Mouse (Mus musculus): ENCODE data around the gene Vta1. TPM values are rescaled to one million over a fixed set of nuclear protein-coding genes. Genes with fewer than 3 reads are reported as not detected.

The Vta1 gene
- polyA plus RNA-seq, 1 experiment: 77.7 TPM

DNA sequence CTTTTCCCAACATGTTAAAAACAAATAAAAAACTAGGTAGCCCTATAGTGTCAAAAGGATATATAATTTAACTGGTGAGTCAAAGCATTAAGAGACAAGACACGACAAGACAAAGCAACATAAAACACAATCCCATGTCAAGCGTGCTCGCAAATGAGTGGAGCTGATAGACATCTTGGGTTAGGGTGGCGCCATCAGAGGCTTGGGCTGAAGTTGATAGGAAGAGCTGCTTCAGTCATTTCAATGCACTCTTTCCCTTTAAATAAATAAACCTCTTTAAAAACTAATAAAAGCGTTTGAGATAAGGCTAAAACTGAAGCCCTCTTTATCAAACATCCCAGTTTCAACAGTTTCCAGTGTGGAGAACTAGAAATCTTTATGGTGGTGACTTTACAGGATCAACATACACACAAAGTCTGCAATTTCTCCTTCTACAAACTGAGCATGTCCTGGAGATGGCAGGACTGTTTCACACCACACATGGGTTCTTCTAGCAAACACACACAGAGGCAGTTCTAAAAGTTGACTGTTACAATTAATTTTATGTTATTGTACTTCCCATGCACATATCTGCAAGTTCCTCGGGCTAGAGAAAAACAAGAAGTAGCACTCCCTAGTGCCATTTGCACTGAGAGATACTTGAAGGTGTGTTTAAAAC is 16.4 kb downstream of the Vta1 start:
- 90% methylated on average over 6 of the region's 6 CpGs for WGBS
- H3K36me3 ChIP-seq (ENCODE audit: control insufficient read depth, insufficient read depth, low read length): no peaks in the 10 kb centered on the region
- H3K4me3 ChIP-seq (ENCODE audit: insufficient read depth, low read depth, low read length): no peak overlapping the region
- H3K4me1 ChIP-seq (ENCODE audit: control insufficient read depth, insufficient read depth, low read length): no peaks in the 10 kb centered on the region; the same call in 1 of the 2 replicates
- no peak for TF ChIP-seq POLR2A (IDR thresholded peaks at IDR 0.05; ENCODE audit: low read depth, low read length)
- TF ChIP-seq CTCF (conservative IDR thresholded peaks at IDR 0.05; ENCODE audit: insufficient read depth, insufficient read length, low read depth, low read length): no peak
- no peak overlapping the region for H3K27ac ChIP-seq (ENCODE audit: insufficient read depth, low read depth, low read length)
- no peaks in the 10 kb centered on the region for H3K27me3 ChIP-seq (replicated peaks; ENCODE audit: control insufficient read depth, insufficient read depth, low read length)
- no peak for DNase-seq

DNA sequence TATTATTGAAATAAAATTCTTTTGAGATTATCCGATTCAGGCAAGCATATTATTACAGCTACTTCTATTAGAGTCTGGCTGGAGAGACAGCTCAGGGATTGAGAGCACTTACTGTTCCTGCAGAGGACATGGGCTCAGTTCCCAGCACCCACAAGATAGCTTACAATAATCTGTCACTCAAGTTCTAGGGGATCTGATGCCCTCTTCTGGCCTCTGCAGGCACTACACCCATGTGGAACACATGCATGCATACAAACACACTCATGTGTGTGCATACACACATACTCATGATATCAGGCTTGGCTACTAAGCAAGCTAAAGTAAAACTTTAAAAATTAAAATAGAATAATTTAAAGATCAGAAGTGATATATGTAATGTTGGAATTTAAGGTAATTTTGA is 19.7 kb downstream of the Vta1 start:
- H3K27ac ChIP-seq (ENCODE audit: insufficient read depth, low read depth, low read length): no peak overlapping the region
- DNase-seq: no peak
- no peaks in the 10 kb centered on the region for H3K36me3 ChIP-seq (ENCODE audit: control insufficient read depth, insufficient read depth, low read length)
- 96% methylated on average over 1 of the region's 1 CpGs for WGBS
- no peaks in the 10 kb centered on the region for H3K4me1 ChIP-seq (ENCODE audit: control insufficient read depth, insufficient read depth, low read length)
- TF ChIP-seq POLR2A (IDR thresholded peaks at IDR 0.05; ENCODE audit: low read depth, low read length): no peak
- TF ChIP-seq CTCF (conservative IDR thresholded peaks at IDR 0.05; ENCODE audit: insufficient read depth, insufficient read length, low read depth, low read length): no peak
- H3K27me3 ChIP-seq (replicated peaks; ENCODE audit: control insufficient read depth, insufficient read depth, low read length): no peaks in the 10 kb centered on the region
- no peak overlapping the region for H3K4me3 ChIP-seq (ENCODE audit: insufficient read depth, low read depth, low read length)

- H3K27me3 ChIP-seq (replicated peaks; ENCODE audit: control insufficient read depth, insufficient read depth, low read length): no peaks in the 10 kb centered on the region
- peaks cover 3% of the 10 kb centered on the region for H3K36me3 ChIP-seq (ENCODE audit: control insufficient read depth, insufficient read depth, low read length)
- DNase-seq: no peak
- H3K4me3 ChIP-seq (ENCODE audit: insufficient read depth, low read depth, low read length): no peak overlapping the region
- TF ChIP-seq CTCF (conservative IDR thresholded peaks at IDR 0.05; ENCODE audit: insufficient read depth, insufficient read length, low read depth, low read length): no peak
- no peak for TF ChIP-seq POLR2A (IDR thresholded peaks at IDR 0.05; ENCODE audit: low read depth, low read length)
- H3K27ac ChIP-seq (ENCODE audit: insufficient read depth, low read depth, low read length): no peak overlapping the region
- WGBS: 81% methylated on average over 2 of the region's 2 CpGs
- H3K4me1 ChIP-seq (ENCODE audit: control insufficient read depth, insufficient read depth, low read length): no peaks in the 10 kb centered on the region
Observed at GRCm38 (mm10) chr10:14666147-14666546, 39.2 kb downstream of the Vta1 start.

DNA sequence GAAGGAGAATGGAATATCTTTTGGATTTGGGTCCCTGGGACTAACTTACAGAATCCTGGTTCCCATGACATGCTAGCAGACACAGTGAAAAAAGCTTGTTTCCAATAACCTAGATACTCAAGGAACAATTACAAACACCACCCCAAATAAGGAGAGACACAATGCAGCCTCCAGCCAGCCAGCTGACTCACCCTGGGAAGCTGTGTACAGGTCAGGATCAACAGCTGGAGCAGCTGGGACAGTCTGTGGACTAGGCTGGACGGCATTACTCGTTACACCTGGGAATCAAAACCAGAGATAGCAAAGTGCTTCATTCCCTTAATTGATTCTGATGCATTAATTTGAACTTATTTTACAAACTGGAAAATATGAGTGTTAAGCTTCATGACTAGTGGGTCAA is 44.5 kb downstream of the Vta1 start:
- TF ChIP-seq POLR2A (IDR thresholded peaks at IDR 0.05; ENCODE audit: low read depth, low read length) (no peak), CTCF (conservative IDR thresholded peaks at IDR 0.05; ENCODE audit: insufficient read depth, insufficient read length, low read depth, low read length) (no peak)
- Histone ChIP-seq H3K27ac (ENCODE audit: insufficient read depth, low read depth, low read length) (no peak overlapping the region), H3K36me3 (ENCODE audit: control insufficient read depth, insufficient read depth, low read length) (no peaks in the 10 kb centered on the region; the same call in 1 of the 2 replicates), H3K4me3 (ENCODE audit: insufficient read depth, low read depth, low read length) (no peak overlapping the region), H3K4me1 (ENCODE audit: control insufficient read depth, insufficient read depth, low read length) (no peaks in the 10 kb centered on the region), H3K27me3 (replicated peaks; ENCODE audit: control insufficient read depth, insufficient read depth, low read length) (no peaks in the 10 kb centered on the region)
- 90% methylated on average over 2 of the region's 2 CpGs for WGBS
- no peak for DNase-seq

DNA sequence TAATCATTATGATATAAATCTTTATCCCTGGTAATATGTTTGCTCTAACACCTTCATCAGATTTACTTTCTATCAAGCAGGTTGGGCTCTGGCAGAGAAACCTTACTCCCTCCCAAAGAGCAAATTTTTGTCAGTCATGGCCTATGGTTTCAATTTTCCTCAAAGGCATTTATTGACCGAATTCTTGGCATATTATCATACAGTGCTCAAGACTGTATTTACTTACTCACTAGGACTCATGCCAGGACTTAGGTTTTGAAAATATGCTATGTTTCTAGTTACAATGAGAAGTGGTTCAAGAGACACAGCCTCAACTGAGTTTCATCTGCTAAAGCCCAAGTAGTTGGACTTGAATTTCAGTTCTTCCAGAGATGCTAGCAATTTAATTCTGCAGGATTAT is 65.7 kb downstream of the Vta1 start:
- DNase-seq: no peak

GRCm38 (mm10) chr10:14639043-14639442 is 66.3 kb downstream of the Vta1 start:
- H3K4me1 ChIP-seq (ENCODE audit: control insufficient read depth, insufficient read depth, low read length): no peaks in the 10 kb centered on the region
- no peak overlapping the region for H3K27ac ChIP-seq (ENCODE audit: insufficient read depth, low read depth, low read length)
- no peaks in the 10 kb centered on the region for H3K27me3 ChIP-seq (replicated peaks; ENCODE audit: control insufficient read depth, insufficient read depth, low read length)
- TF ChIP-seq CTCF (conservative IDR thresholded peaks at IDR 0.05; ENCODE audit: insufficient read depth, insufficient read length, low read depth, low read length) (no peak), POLR2A (IDR thresholded peaks at IDR 0.05; ENCODE audit: low read depth, low read length) (no peak)
- no peak for DNase-seq
- H3K4me3 ChIP-seq (ENCODE audit: insufficient read depth, low read depth, low read length): no peak overlapping the region
- WGBS: 87% methylated on average over 4 of the region's 4 CpGs
- no peaks in the 10 kb centered on the region for H3K36me3 ChIP-seq (ENCODE audit: control insufficient read depth, insufficient read depth, low read length)

More for the DNA sequence above, 65.7 kb downstream of the Vta1 start:
- Histone ChIP-seq H3K27me3 (replicated peaks; ENCODE audit: control insufficient read depth, insufficient read depth, low read length) (no peaks in the 10 kb centered on the region), H3K27ac (ENCODE audit: insufficient read depth, low read depth, low read length) (no peak overlapping the region), H3K36me3 (ENCODE audit: control insufficient read depth, insufficient read depth, low read length) (no peaks in the 10 kb centered on the region), H3K4me1 (ENCODE audit: control insufficient read depth, insufficient read depth, low read length) (no peaks in the 10 kb centered on the region), H3K4me3 (ENCODE audit: insufficient read depth, low read depth, low read length) (no peak overlapping the region)
- WGBS: 61% methylated on average over 1 of the region's 1 CpGs
- TF ChIP-seq POLR2A (IDR thresholded peaks at IDR 0.05; ENCODE audit: low read depth, low read length): no peak
- TF ChIP-seq CTCF (conservative IDR thresholded peaks at IDR 0.05; ENCODE audit: insufficient read depth, insufficient read length, low read depth, low read length): no peak

- 95% methylated on average over 1 of the region's 1 CpGs for WGBS
- Histone ChIP-seq H3K27ac (ENCODE audit: insufficient read depth, low read depth, low read length) (no peak overlapping the region), H3K4me1 (ENCODE audit: control insufficient read depth, insufficient read depth, low read length) (no peaks in the 10 kb centered on the region), H3K4me3 (ENCODE audit: insufficient read depth, low read depth, low read length) (no peak overlapping the region), H3K36me3 (ENCODE audit: control insufficient read depth, insufficient read depth, low read length) (no peaks in the 10 kb centered on the region), H3K27me3 (replicated peaks; ENCODE audit: control insufficient read depth, insufficient read depth, low read length) (no peaks in the 10 kb centered on the region)
- DNase-seq: no peak
- TF ChIP-seq POLR2A (IDR thresholded peaks at IDR 0.05; ENCODE audit: low read depth, low read length): no peak
- no peak for TF ChIP-seq CTCF (conservative IDR thresholded peaks at IDR 0.05; ENCODE audit: insufficient read depth, insufficient read length, low read depth, low read length)
Observed at GRCm38 (mm10) chr10:14625706-14626105, 79.7 kb downstream of the Vta1 start.

Data from kidney, adult 2 months (tissue).